Mouse (Mus musculus): ENCODE measurements around the gene Krtcap2. TPM values are rescaled to one million over a fixed set of nuclear protein-coding genes. Genes with fewer than 3 reads are reported as not detected.

Krtcap2 gene
- polyA plus RNA-seq, 1 experiment, result 4.0 TPM

DNA sequence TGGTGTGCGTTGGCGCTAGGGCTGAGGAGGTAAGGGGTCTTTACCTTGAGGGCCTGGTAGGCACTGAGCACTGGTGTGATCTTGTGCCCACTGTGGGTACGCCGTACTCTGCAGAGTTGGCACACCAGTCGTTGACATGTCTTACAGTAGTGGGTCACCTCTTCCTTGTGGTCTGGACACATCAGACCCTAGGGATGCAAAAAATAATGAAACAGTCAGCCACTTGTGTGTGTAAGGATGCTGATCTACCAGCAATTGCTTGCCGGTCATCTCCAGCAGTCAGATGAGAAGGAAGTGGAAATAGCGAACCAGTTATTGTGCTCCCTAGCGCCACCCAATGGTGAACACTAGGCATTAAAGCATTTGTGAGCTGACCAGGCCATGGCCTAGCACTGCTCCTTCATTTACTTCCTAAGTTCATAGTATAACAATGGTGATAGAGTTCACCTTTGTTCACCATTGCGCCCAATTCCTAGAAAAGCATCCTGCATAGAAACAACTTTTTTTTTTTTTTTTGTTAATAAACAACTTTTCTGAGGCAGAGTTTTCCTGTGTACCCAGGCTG is 3.4 kb upstream of the Krtcap2 start:
- Histone ChIP-seq H3K36me3 (ENCODE audit: control insufficient read depth) (no peaks in the 10 kb centered on the region), H3K4me3 (replicated peaks) (no peak overlapping the region), H3K27me3 (ENCODE audit: control insufficient read depth) (peaks cover 33% of the 10 kb centered on the region), H3K4me1 (ENCODE audit: control insufficient read depth) (peaks cover 33% of the 10 kb centered on the region), H3K9me3 (ENCODE audit: control insufficient read depth, low read length) (no peaks in the 10 kb centered on the region)
- TF ChIP-seq GATA1 (IDR thresholded peaks at IDR 0.05; ENCODE audit: low read length) (no peak), TAL1 (IDR thresholded peaks at IDR 0.05; ENCODE audit: low read length) (no peak)

- Histone ChIP-seq H3K36me3 (ENCODE audit: control insufficient read depth) (no peaks in the 10 kb centered on the region; the same call in 1 of the 2 replicates), H3K4me3 (replicated peaks) (no peak overlapping the region), H3K9me3 (ENCODE audit: control insufficient read depth, low read length) (no peaks in the 10 kb centered on the region), H3K27me3 (ENCODE audit: control insufficient read depth) (peaks cover 30% of the 10 kb centered on the region), H3K4me1 (ENCODE audit: control insufficient read depth) (peaks cover 35% of the 10 kb centered on the region)
- no peak for TF ChIP-seq GATA1 (IDR thresholded peaks at IDR 0.05; ENCODE audit: low read length)
- no peak for TF ChIP-seq TAL1 (IDR thresholded peaks at IDR 0.05; ENCODE audit: low read length)
These were observed 2.2 kb upstream of the Krtcap2 start for GRCm38 (mm10) chr3:89243609-89244008.

DNA sequence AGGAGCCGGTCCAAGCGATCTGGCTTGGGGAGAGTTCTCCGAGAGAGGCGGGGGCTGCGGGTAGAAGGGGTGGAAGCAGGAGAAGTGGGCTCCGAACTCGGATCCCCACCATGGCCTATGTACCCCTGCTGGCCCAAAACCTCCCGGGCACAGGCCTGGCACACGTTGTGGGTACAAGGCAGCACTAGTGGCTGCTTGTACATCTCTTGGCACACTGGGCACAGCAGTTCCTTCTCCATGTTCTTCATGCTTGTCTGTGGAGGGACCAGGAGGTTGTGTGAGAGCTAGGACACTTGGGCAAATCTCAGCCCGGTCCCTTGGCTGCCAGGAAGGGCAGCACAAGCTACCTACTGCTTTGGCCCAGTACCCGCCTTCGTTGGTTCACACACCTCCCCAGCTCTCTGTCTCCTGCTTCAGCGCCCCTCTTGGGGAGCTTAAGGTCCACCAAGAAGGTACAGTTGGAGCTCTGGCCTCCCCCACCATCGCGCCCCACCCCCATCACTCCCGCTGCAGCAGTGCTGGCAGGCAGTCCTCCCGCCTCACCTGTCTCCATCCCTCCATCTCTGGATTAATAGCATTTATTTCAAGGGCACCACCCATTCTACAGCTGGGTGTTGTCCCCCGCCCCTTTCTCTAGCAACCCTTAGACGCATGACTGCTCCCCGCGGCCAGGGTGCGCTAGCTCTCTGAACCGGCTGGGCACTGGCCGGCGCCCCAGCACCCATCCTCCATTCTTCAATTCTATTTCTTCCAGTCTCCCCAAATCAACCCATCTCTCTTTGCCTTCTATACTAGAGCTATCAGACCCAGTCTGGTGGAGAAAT is 1.4 kb upstream of the Krtcap2 start:
- peaks cover 35% of the 10 kb centered on the region for H3K4me1 ChIP-seq (ENCODE audit: control insufficient read depth)
- H3K4me3 ChIP-seq (replicated peaks), result no peak overlapping the region

GRCm38 (mm10) chr3:89244982-89245687 is 631 bp upstream of the Krtcap2 start:
- no peak overlapping the region for H3K4me3 ChIP-seq (replicated peaks)
- peaks cover 35% of the 10 kb centered on the region for H3K4me1 ChIP-seq (ENCODE audit: control insufficient read depth)
- H3K36me3 ChIP-seq (ENCODE audit: control insufficient read depth), result peaks cover 9% of the 10 kb centered on the region
- H3K27me3 ChIP-seq (ENCODE audit: control insufficient read depth), result peaks cover 30% of the 10 kb centered on the region
- TF ChIP-seq GATA1 (IDR thresholded peaks at IDR 0.05; ENCODE audit: low read length) (no peak), TAL1 (IDR thresholded peaks at IDR 0.05; ENCODE audit: low read length) (no peak)
- no peaks in the 10 kb centered on the region for H3K9me3 ChIP-seq (ENCODE audit: control insufficient read depth, low read length)

More for the DNA sequence above, 1.4 kb upstream of the Krtcap2 start:
- H3K27me3 ChIP-seq (ENCODE audit: control insufficient read depth), result peaks cover 30% of the 10 kb centered on the region
- H3K9me3 ChIP-seq (ENCODE audit: control insufficient read depth, low read length), result no peaks in the 10 kb centered on the region
- H3K36me3 ChIP-seq (ENCODE audit: control insufficient read depth), result peaks cover 3% of the 10 kb centered on the region
- TF ChIP-seq TAL1 (IDR thresholded peaks at IDR 0.05; ENCODE audit: low read length) (no peak), GATA1 (IDR thresholded peaks at IDR 0.05; ENCODE audit: low read length) (no peak)

DNA sequence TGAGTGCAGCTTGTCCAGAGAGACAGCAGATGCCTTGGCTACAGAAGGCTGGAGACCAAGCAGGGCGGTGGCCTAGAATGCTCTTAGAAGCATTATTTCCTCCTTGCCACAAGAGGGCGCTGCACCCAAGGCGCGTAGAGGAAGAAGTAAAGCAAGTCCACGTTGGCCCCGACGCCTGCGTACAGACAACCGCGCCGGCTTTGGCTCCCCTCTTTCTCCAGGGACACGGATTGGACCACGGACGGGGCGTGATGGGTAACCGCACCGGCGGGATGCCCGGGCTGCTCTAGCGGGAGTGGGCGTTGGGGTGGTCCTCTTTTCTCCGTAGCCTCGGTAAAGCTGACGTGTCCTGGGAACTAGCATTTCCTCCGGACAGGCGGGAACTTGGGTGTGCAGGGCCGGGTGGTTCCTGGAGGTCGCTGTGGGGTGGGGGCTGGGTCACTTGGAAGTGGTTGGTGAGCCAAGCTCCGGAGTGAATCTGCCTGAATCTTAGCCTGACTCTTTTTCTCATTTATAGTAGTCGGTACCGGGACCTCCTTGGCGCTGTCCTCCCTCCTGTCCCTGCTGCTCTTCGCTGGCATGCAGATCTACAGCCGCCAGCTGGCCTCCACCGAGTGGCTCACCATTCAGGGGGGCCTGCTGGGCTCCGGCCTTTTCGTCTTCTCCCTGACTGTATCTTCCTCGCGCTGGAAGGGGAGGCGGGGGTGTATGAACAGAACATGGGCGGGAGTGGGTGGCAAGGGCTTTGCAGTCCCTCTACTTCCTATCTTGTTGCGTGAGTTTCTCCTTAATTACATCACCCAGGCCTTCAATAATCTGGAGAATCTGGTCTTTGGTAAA is 715 bp downstream of the Krtcap2 start, which contains the start of gene Trim46:
Trim46 (minus strand) TSS at position 49 of the 840 bp plus-strand sequence.
- Histone ChIP-seq H3K9me3 (ENCODE audit: control insufficient read depth, low read length) (no peaks in the 10 kb centered on the region), H3K4me3 (replicated peaks) (peak within 1 kb of the TSS; percentile 82), H3K27me3 (ENCODE audit: control insufficient read depth) (peaks cover 42% of the 10 kb centered on the region), H3K36me3 (ENCODE audit: control insufficient read depth) (peaks cover 9% of the 10 kb centered on the region), H3K4me1 (ENCODE audit: control insufficient read depth) (peaks cover 46% of the 10 kb centered on the region)
- no peak for TF ChIP-seq GATA1 (IDR thresholded peaks at IDR 0.05; ENCODE audit: low read length)
- no peak for TF ChIP-seq TAL1 (IDR thresholded peaks at IDR 0.05; ENCODE audit: low read length)

GRCm38 (mm10) chr3:89247466-89247865 is 1.7 kb downstream of the Krtcap2 start:
- Histone ChIP-seq H3K4me3 (replicated peaks) (no peak overlapping the region), H3K27me3 (ENCODE audit: control insufficient read depth) (peaks cover 52% of the 10 kb centered on the region), H3K9me3 (ENCODE audit: control insufficient read depth, low read length) (no peaks in the 10 kb centered on the region), H3K4me1 (ENCODE audit: control insufficient read depth) (peaks cover 48% of the 10 kb centered on the region), H3K36me3 (ENCODE audit: control insufficient read depth) (peaks cover 9% of the 10 kb centered on the region)
- no peak for TF ChIP-seq TAL1 (IDR thresholded peaks at IDR 0.05; ENCODE audit: low read length)

- TF ChIP-seq GATA1 (IDR thresholded peaks at IDR 0.05; ENCODE audit: low read length) (no peak), TAL1 (IDR thresholded peaks at IDR 0.05; ENCODE audit: low read length) (no peak)
- H3K27me3 ChIP-seq (ENCODE audit: control insufficient read depth), result peaks cover 41% of the 10 kb centered on the region
- no peak overlapping the region for H3K4me3 ChIP-seq (replicated peaks)
- peaks cover 9% of the 10 kb centered on the region for H3K36me3 ChIP-seq (ENCODE audit: control insufficient read depth)
- peaks cover 36% of the 10 kb centered on the region for H3K4me1 ChIP-seq (ENCODE audit: control insufficient read depth)
- H3K9me3 ChIP-seq (ENCODE audit: control insufficient read depth, low read length), result no peaks in the 10 kb centered on the region
These were observed 4.8 kb downstream of the Krtcap2 start for GRCm38 (mm10) chr3:89250435-89251040.

DNA sequence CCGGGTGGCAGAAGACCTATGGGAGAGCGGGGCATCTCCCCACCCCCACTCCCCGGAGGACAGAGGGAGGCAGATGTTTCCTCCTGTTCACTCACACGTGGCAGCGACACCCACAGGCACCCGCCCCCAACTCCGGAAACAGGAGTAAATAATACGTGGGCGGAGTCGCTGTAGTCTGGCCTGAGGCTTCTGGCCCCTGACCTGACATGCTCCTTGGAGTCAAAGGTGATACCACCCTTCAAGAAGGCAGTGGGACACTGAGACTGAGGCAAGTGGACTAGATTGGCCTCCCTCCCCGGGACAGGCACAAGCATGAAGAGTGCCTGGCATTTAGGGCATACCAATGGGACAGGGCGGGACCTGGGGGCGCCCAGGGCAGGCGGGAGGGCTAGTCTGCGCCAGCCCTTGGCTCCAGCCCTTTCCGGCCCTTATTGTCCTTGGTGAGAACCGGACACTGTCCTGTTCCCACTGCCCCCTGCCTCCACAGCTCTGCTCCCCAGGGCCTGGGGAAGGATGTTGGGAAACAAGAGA is 5.7 kb downstream of the Krtcap2 start:
- Histone ChIP-seq H3K36me3 (ENCODE audit: control insufficient read depth) (peaks cover 9% of the 10 kb centered on the region), H3K27me3 (ENCODE audit: control insufficient read depth) (peaks cover 40% of the 10 kb centered on the region), H3K9me3 (ENCODE audit: control insufficient read depth, low read length) (no peaks in the 10 kb centered on the region), H3K4me1 (ENCODE audit: control insufficient read depth) (peaks cover 27% of the 10 kb centered on the region), H3K4me3 (replicated peaks) (no peak overlapping the region)
- TF ChIP-seq GATA1 (IDR thresholded peaks at IDR 0.05; ENCODE audit: low read length) (no peak), TAL1 (IDR thresholded peaks at IDR 0.05; ENCODE audit: low read length) (no peak)

All from erythroblast, embryonic 14.5 days (primary cell).